Mouse (Mus musculus) bone marrow, adult 2 months (tissue): Measurements from ENCODE around the gene Gm10959. TPM values are rescaled to one million over a fixed set of nuclear protein-coding genes. Genes with fewer than 3 reads are reported as not detected.

Experiments
- H3K27ac ChIP-seq: fragments of 200-500 bp; 2 replicates; pipeline ENCODE4 v1.5.1; 2012; ENCODE audit warnings: low read depth, mild to moderate bottlenecking, control low read depth, inconsistent platforms, low read length; ENCODE audit not compliant: control insufficient read depth, poor library complexity, insufficient read depth
- H3K4me1 ChIP-seq: fragments of 200-500 bp; 2 replicates; pipeline ENCODE4 v1.6.1; 2011; ENCODE audit warnings: low read length; ENCODE audit not compliant: control insufficient read depth, insufficient read depth
- H3K4me3 ChIP-seq: fragments of 200-500 bp; replicated peaks from 2 replicates; pipeline ENCODE3; 2011; ENCODE audit warnings: mild to moderate bottlenecking, low read depth, low read length, control low read depth; ENCODE audit not compliant: control insufficient read depth
- CTCF ChIP-seq: fragments of 200-500 bp; IDR thresholded peaks from 2 replicates; pipeline ENCODE4 v1.5.1; 2011; ENCODE audit warnings: low read length, control low read depth; ENCODE audit not compliant: control insufficient read depth, insufficient read depth
- POLR2A ChIP-seq: fragments of 200-500 bp; IDR thresholded peaks from 2 replicates; pipeline ENCODE4 v1.6.1; 2011; ENCODE audit warnings: low read depth, mild to moderate bottlenecking, control low read depth, low read length, borderline replicate concordance; ENCODE audit not compliant: control insufficient read depth
- WGBS: fragments of 180-500 bp; shearing (Covaris S2); methylation state at CpG from one replicate; pipeline ENCODE4 v1.1.7; 2018; 5-methylcytosine and 5-hydroxymethylcytosine counted together
- polyA plus RNA-seq: library from polyadenylated mRNA; stranded (reverse); fragments of >200 nt; gene quantifications from 2 replicates; pipeline ENCODE4 v1.2.4, GENCODE M21; 2011; ENCODE audit warnings: low replicate concordance; ENCODE audit not compliant: missing spikeins, insufficient read depth, insufficient read length

Gene Gm10959
- polyA plus RNA-seq, 1 experiment: not detected

DNA sequence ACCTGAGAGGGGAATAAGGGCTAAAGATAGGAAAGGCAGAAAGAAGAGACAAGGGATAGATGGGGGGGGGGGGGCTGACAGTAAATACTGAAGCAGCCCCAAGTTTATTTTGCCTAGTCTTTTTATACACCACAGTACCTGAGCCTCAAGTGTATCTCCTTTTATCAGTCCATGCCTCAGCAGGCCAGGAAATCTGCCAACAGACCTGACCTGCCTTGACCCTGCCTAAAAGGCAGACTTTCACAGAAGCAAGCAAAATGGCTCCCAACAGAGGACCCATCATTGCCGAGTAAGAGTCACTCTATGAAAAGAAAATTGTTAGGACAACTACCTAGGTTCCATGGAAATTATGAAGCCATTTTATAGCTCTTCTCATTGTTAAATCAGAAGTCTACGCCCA lies 11.3 kb downstream of the Gm10959 start:
- H3K4me3 ChIP-seq: no peak overlapping the region
- no peaks in the 10 kb centered on the region; the same call in 1 of the 2 replicates for H3K4me1 ChIP-seq
- TF ChIP-seq POLR2A: no peak
- no peak for TF ChIP-seq CTCF
- H3K27ac ChIP-seq: no peak overlapping the region
- 85% methylated on average over 2 of the region's 2 CpGs for WGBS

- Histone ChIP-seq H3K4me1 (no peaks in the 10 kb centered on the region; the same call in 1 of the 2 replicates), H3K27ac (no peak overlapping the region), H3K4me3 (no peak overlapping the region)
- peak; percentile 43 for TF ChIP-seq CTCF
- TF ChIP-seq POLR2A: no peak
- 43% methylated on average over 12 of the region's 12 CpGs for WGBS
Measured at GRCm38 (mm10) chr3:122903746-122904433, 15.3 kb downstream of the Gm10959 start.

- Histone ChIP-seq H3K4me1 (no peaks in the 10 kb centered on the region), H3K4me3 (no peak overlapping the region), H3K27ac (no peak overlapping the region)
- WGBS: 53% methylated on average over 6 of the region's 6 CpGs
- no peak for TF ChIP-seq CTCF
- no peak for TF ChIP-seq POLR2A
Measured at GRCm38 (mm10) chr3:122898254-122898653, 20.9 kb downstream of the Gm10959 start.

DNA sequence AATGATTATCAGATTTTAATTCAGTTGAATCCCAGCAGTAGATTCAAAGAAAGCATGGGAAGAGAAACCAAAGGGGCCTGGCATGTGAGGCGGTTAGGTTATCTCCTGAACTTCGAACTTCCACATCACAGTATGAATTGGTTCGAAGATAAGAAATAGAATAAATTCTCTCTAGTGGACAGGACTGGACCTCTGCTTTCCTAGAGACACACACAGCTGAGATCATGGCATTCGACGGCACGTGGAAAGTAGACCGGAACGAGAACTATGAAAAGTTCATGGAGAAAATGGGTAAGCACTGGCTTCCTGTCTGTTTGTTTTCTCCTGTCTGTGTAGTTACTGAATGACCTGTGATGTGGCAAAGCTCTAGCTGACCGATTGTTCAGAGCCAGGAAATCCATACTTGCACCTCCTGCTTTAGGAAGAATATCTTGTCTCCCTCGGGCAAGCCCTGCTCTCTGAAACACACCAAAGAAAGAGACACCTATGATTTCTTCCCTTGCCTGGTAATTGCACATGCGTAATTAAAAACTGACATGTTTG lies 23.9 kb downstream of the Gm10959 start:
- no peak for TF ChIP-seq POLR2A

GRCm38 (mm10) chr3:122894772-122895171 lies 24.4 kb downstream of the Gm10959 start, which contains the start of gene Fabp2:
TSS of gene Fabp2 (plus strand) at chr3:122895072.
- H3K4me1 ChIP-seq: no peaks in the 10 kb centered on the region
- TF ChIP-seq CTCF (no peak), POLR2A (no peak)
- 87% methylated on average over 3 of the region's 3 CpGs for WGBS
- H3K27ac ChIP-seq: no peak within 1 kb of the TSS
- H3K4me3 ChIP-seq: no peak within 1 kb of the TSS

More for the DNA sequence above, 23.9 kb downstream of the Gm10959 start:
- 85% methylated on average over 11 of the region's 11 CpGs for WGBS
- no peaks in the 10 kb centered on the region for H3K4me1 ChIP-seq
- no peak overlapping the region for H3K4me3 ChIP-seq
- no peak overlapping the region for H3K27ac ChIP-seq

DNA sequence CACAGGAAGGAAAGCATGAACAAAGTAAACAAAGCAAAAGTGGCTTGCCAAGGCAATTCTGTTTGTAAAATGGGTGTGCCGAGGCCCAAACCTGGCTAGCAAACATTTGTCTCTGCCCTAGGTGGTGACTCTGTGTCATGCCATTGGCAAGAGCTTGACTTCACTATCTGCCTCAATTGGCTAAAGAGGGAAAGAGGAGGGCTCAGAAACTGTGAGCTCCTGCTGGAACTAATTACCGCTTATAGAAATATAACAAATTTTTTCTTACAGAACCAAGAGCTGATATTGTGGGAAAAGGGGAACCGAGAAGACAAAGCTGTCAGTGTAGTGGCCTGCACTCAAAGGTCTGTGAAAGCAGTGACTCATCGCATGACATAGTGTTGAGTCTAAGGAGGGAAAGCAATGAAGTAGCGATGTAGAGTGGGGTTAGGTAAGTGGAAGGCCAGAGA lies 30.8 kb downstream of the Gm10959 start:
- WGBS: 58% methylated on average over 5 of the region's 5 CpGs
- H3K27ac ChIP-seq: no peak overlapping the region
- no peaks in the 10 kb centered on the region for H3K4me1 ChIP-seq
- H3K4me3 ChIP-seq: no peak overlapping the region
- no peak for TF ChIP-seq POLR2A
- no peak for TF ChIP-seq CTCF

DNA sequence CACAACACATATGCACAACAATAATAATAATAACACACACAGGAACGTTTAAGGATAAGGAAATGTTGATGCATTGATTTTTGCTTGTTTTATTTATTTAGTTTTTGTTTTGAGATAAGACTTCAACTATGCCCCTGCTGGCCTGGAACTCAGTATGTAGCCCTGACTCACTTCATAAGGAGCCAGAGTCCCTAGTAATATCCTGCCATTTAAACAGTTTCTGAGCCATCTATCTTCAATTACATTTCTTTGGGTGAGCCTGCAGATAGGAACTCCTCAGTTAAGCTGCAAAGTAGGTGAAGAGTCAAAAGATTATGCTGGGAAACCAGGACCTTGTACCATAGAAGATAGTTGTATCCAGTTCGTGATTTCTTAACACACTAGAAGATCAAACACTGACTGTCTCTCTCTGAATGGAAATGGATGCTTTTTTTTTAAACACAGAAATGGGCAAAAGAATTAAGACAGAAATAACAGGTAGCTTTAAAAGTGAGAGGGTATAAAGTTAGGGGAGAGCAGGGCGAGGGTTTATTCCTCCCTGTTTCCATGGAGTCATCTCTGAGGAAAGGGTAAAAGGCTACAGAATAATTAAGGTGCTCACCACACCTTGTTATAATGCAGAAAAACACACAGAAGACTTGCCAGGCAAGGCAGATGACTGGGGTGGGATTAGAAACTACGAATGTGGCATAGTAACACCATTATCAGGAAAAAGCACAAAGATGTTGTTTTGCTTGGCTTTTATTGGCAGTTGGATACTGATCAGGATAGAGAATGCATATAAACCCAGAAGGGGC lies 31.5 kb downstream of the Gm10959 start:
- TF ChIP-seq CTCF (no peak), POLR2A (no peak)
- no peaks in the 10 kb centered on the region for H3K4me1 ChIP-seq
- H3K27ac ChIP-seq: no peak overlapping the region
- 74% methylated on average over 4 of the region's 4 CpGs for WGBS
- no peak overlapping the region for H3K4me3 ChIP-seq

DNA sequence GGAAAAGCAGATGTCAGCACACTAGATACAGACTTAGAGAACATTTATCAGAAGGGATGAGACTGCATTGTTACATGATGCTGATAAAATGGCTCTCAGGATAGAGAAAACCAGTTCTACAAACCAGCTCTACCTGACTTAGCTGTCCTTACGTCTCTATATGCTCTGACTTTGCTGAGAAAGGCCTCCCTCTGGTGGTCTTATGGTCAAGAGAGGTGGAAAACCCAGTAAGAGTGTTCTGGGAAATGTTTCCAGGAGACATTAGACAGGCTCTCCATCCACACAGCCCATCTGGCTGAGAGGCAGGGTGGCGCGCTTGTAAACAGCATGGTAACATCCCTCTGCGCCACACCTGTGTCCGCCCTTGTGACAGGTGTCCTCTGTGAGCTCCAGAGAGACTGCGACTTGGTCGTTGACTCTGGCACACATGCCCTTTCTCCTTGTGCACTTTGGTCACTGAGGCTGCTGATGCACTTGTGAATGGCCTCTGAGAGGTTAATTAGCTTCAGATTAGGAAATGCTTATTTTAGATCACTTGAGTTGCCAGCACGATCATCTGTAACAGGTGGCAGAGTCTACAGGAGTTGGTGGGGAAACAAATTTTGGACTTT lies 40.4 kb downstream of the Gm10959 start:
- WGBS: 86% methylated on average over 8 of the region's 8 CpGs

More for the DNA sequence above, 40.4 kb downstream of the Gm10959 start:
- no peak overlapping the region for H3K27ac ChIP-seq
- TF ChIP-seq POLR2A: no peak
- TF ChIP-seq CTCF: no peak
- no peaks in the 10 kb centered on the region for H3K4me1 ChIP-seq
- H3K4me3 ChIP-seq: no peak overlapping the region
